Mouse (Mus musculus): ENCODE measurements around the gene Slc35e1. TPM values are rescaled to one million over a fixed set of nuclear protein-coding genes. Genes with fewer than 3 reads are reported as not detected.
A peak's percentile ranks its signal among the peaks of the same experiment; 100 is the strongest.

Gene Slc35e1
- polyA plus RNA-seq, 1 experiment from 2014 or later, result 17.3 TPM

- Histone ChIP-seq H3K27me3 (replicated peaks) (no peaks in the 10 kb centered on the region), H3K27ac (0 out of 2 replicates have a peak within 1 kb of the TSS, but pooled peaks have one; percentile 36), H3K36me3 (no peaks in the 10 kb centered on the region), H3K4me2 (replicated peaks) (peak within 1 kb of the TSS; percentile 80), H3K4me1 (replicated peaks) (0 out of 2 replicates have a peak, but pooled peaks cover 3% of the 10 kb centered on the region), H3K9ac (peak within 1 kb of the TSS; percentile 73), H3K4me3 (replicated peaks) (peak within 1 kb of the TSS; percentile 45), H3K9me3 (no peaks in the 10 kb centered on the region)
- 5% methylated on average over 34 of the region's 34 CpGs for WGBS
- peak; percentile 100 for ATAC-seq
These were observed 48.9 kb downstream of the Slc35e1 start, which contains the start of the genes Calr3 and 1700030K09Rik for GRCm38 (mm10) chr8:72443338-72443993. Calr3 (minus strand) TSS chr8:72443870. 1700030K09Rik (plus strand) TSS chr8:72443880.

GRCm38 (mm10) chr8:72438248-72439015 is 54.0 kb downstream of the Slc35e1 start:
- no peaks in the 10 kb centered on the region for H3K36me3 ChIP-seq
- no peak overlapping the region for H3K9ac ChIP-seq
- ATAC-seq, result no peak
- no peak overlapping the region for H3K4me3 ChIP-seq (replicated peaks)
- no peaks in the 10 kb centered on the region for H3K27me3 ChIP-seq (replicated peaks)
- no peak overlapping the region for H3K4me2 ChIP-seq (replicated peaks)
- no peak overlapping the region for H3K27ac ChIP-seq
- WGBS, result 79% methylated on average over 8 of the region's 8 CpGs
- 0 out of 2 replicates have a peak, but pooled peaks cover 3% of the 10 kb centered on the region for H3K4me1 ChIP-seq (replicated peaks)
- H3K9me3 ChIP-seq, result no peaks in the 10 kb centered on the region

GRCm38 (mm10) chr8:72434952-72435351 is 57.5 kb downstream of the Slc35e1 start:
- no peaks in the 10 kb centered on the region for H3K36me3 ChIP-seq
- no peak overlapping the region for H3K9ac ChIP-seq
- H3K4me2 ChIP-seq (replicated peaks), result no peak overlapping the region
- H3K4me1 ChIP-seq (replicated peaks), result no peaks in the 10 kb centered on the region
- WGBS, result 26% methylated on average over 2 of the region's 2 CpGs
- no peak overlapping the region for H3K4me3 ChIP-seq (replicated peaks)
- no peak for ATAC-seq
- H3K27ac ChIP-seq, result no peak overlapping the region
- no peaks in the 10 kb centered on the region for H3K27me3 ChIP-seq (replicated peaks)
- no peaks in the 10 kb centered on the region for H3K9me3 ChIP-seq

Other genes starting within 250 kb of the Slc35e1 start
- gene Gm10282, start 187.4 kb downstream of the Slc35e1 start, polyA plus RNA-seq (2015; fragmentation: Nextera tagmentation; extraction: Ambion mirVana), result 21.5 and 24.3 TPM in 2 replicates
- gene Klf2, start 173.6 kb downstream of the Slc35e1 start, polyA plus RNA-seq (2015; fragmentation: Nextera tagmentation; extraction: Ambion mirVana), result 6.6 and 7.2 TPM in 2 replicates
- 43.6 and 45.5 TPM in 2 replicates for gene Eps15l1, start 71.2 kb downstream of the Slc35e1 start, polyA plus RNA-seq (2015; fragmentation: Nextera tagmentation; extraction: Ambion mirVana)
- gene Calr3, start 48.7 kb downstream of the Slc35e1 start, polyA plus RNA-seq (2015; fragmentation: Nextera tagmentation; extraction: Ambion mirVana), result 0.98 and 1.1 TPM in 2 replicates
- gene 1700030K09Rik, start 48.7 kb downstream of the Slc35e1 start, polyA plus RNA-seq (2015; fragmentation: Nextera tagmentation; extraction: Ambion mirVana), result 11.8 and 11.9 TPM in 2 replicates
- gene Cherp, start 17.4 kb downstream of the Slc35e1 start, polyA plus RNA-seq (2015; fragmentation: Nextera tagmentation; extraction: Ambion mirVana), result 47.4 and 49.6 TPM in 2 replicates
- gene Med26, start 55.7 kb upstream of the Slc35e1 start, polyA plus RNA-seq (2015; fragmentation: Nextera tagmentation; extraction: Ambion mirVana), result 13.1 and 14.0 TPM in 2 replicates
- gene Smim7, start 78.5 kb upstream of the Slc35e1 start, polyA plus RNA-seq (2015; fragmentation: Nextera tagmentation; extraction: Ambion mirVana), result 115 and 127 TPM in 2 replicates
- 12.6 and 13.3 TPM in 2 replicates for gene Tmem38a, start 79.4 kb upstream of the Slc35e1 start, polyA plus RNA-seq (2015; fragmentation: Nextera tagmentation; extraction: Ambion mirVana)
- 0.08 and 0.14 TPM in 2 replicates for gene Nwd1, start 154.1 kb upstream of the Slc35e1 start, polyA plus RNA-seq (2015; fragmentation: Nextera tagmentation; extraction: Ambion mirVana)
- 132 and 150 TPM in 2 replicates for gene Sin3b, start 230.7 kb upstream of the Slc35e1 start, polyA plus RNA-seq (2015; fragmentation: Nextera tagmentation; extraction: Ambion mirVana)

Measured in intestine, embryonic 15.5 days (tissue).